Mouse (Mus musculus) gastrocnemius, postnatal 14 days (tissue): ENCODE data around the gene Tmprss11f. TPM values are rescaled to one million over a fixed set of nuclear protein-coding genes. Genes with fewer than 3 reads are reported as not detected.

Experiments used
- total RNA-seq, 2 experiments: library from RNA; stranded (reverse); gene quantifications; 2 replicates each; pipeline ENCODE4 v1.2.3; 2021

The Tmprss11f gene
- total RNA-seq, 2 experiments from 2014 or later, result not detected

Other genes starting within 250 kb of the Tmprss11f start
- gene Tmprss11a, start 163.4 kb downstream of the Tmprss11f start, total RNA-seq, result not detected
- not detected for gene Tmprss11g, start 113.8 kb downstream of the Tmprss11f start, total RNA-seq
- gene Tmprss11b, start 43.9 kb upstream of the Tmprss11f start, total RNA-seq, result not detected
- gene Tmprss11e, start 113.4 kb upstream of the Tmprss11f start, total RNA-seq, result not detected
- gene Ythdc1, start 171.8 kb upstream of the Tmprss11f start, total RNA-seq, result 10 to 100 TPM; 22.6 to 24.9 TPM